In the genomic region with DNA sequence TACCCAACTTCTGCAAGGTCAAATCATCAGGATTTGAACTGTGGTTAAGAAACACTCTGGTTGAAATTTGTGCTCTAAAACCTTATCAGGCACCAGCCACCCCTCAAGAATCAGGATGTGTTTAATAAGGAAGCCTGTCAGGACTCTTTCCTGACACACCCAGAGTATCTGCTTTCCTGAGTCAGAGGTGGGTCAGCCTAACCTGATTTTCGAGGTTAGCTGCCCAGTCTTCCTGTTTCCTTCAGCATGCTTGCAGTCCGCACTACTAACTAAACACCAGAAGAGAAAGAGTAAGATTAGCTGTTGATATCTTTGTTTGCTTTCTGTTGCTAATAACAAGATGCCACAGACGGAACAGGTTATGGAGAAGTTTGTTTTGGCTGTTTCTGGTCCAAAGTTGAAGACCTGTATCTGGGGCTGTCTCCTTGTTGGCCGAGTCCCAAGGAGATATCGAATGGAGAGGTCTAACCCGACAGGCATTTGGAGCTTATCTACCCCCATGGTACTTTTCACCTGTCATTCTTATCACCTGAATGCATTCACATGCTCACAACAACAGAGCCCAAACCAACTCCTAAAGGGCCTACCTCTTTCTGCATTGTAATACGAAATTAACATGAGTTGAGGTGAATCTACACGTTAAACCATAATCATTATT, we compare ENCODE assay signal across 21 mouse cellular contexts. TPM values are rescaled to one million over a fixed set of nuclear protein-coding genes. Genes with fewer than 3 reads are reported as not detected.
DNase-seq lines count a peak whose midpoint lies in the region; ATAC-seq and TF ChIP-seq lines count a peak whose summit lies in the region.
"Had no signal": no experiment of that assay in that cellular context is flagged by ENCODE, and none has a peak within 500 bp of the region (broad histone marks: within the 10 kb centered on the region; RNA-seq: fewer than 3 reads in every experiment).

No protein-coding gene starts in this region.

- H3K4me1 ChIP-seq in embryonic facial prominence, embryonic 14.5 days (ENCODE audit: control insufficient read depth, insufficient read depth, low read length), result no peaks in the 10 kb centered on the region; the same call in 1 of the 2 replicates
- peaks cover 7% of the 10 kb centered on the region for H3K4me1 ChIP-seq in embryonic facial prominence, embryonic 10.5 days
- no peaks in the 10 kb centered on the region for H3K4me1 ChIP-seq in lung, postnatal 0 days (ENCODE audit: insufficient read depth, low read depth, low read length)

- no peak for TF ChIP-seq CTCF in lung, postnatal 0 days (IDR thresholded peaks at IDR 0.05)

- H3K4me2 ChIP-seq in embryonic facial prominence, embryonic 14.5 days (ENCODE audit: low read depth, low read length), result no peak overlapping the region
- H3K4me2 ChIP-seq in lung, postnatal 0 days (replicated peaks; ENCODE audit: low read depth, low read length), result no peak overlapping the region
- H3K4me2 ChIP-seq: hindbrain, embryonic 12.5 days; kidney, embryonic 15.5 days; liver, embryonic 11.5 days; lung, embryonic 14.5 days; neural tube, embryonic 12.5 days had no signal

- no peak for ATAC-seq in embryonic facial prominence, embryonic 14.5 days (ENCODE audit: low read depth)
- ATAC-seq in lung, postnatal 0 days, result no peak; the same call in 1 of the 2 replicates
- peak; percentile 64 for ATAC-seq in megakaryocyte-erythroid progenitor cell, adult 5-6 weeks (replicated peaks; ENCODE audit: low FRiP score, low TSS enrichment, poor library complexity, severe bottlenecking)
- ATAC-seq: forebrain, embryonic 14.5 days; inflammation-experienced regulatory T-cells, adult 6 months had no signal

- WGBS in embryonic facial prominence, embryonic 14.5 days, result 79% methylated on average over 8 of the region's 8 CpGs
- 83% methylated on average over 8 of the region's 8 CpGs for WGBS in embryonic facial prominence, embryonic 10.5 days
- WGBS in lung, postnatal 0 days, result 50% methylated on average over 8 of the region's 8 CpGs

- H3K36me3 ChIP-seq in embryonic facial prominence, embryonic 14.5 days (ENCODE audit: control insufficient read depth, insufficient read depth, low read length), result no peaks in the 10 kb centered on the region
- no peaks in the 10 kb centered on the region for H3K36me3 ChIP-seq in embryonic facial prominence, embryonic 10.5 days (replicated peaks)
- no peaks in the 10 kb centered on the region for H3K36me3 ChIP-seq in lung, postnatal 0 days (ENCODE audit: insufficient read depth, low read length)
- H3K36me3 ChIP-seq: hindbrain, embryonic 12.5 days; kidney, embryonic 15.5 days; limb, embryonic 10.5 days; midbrain, embryonic 10.5 days; neural tube, embryonic 12.5 days had no signal

- no peak for TF ChIP-seq EP300 in lung, postnatal 0 days (IDR thresholded peaks at IDR 0.05)

- H3K27me3 ChIP-seq in embryonic facial prominence, embryonic 14.5 days (replicated peaks; ENCODE audit: control insufficient read depth, insufficient read depth, low read length), result peaks cover 7% of the 10 kb centered on the region
- peaks cover 39% of the 10 kb centered on the region for H3K27me3 ChIP-seq in embryonic facial prominence, embryonic 10.5 days (replicated peaks; ENCODE audit: low read depth, poor library complexity, severe bottlenecking)
- no peaks in the 10 kb centered on the region for H3K27me3 ChIP-seq in lung, postnatal 0 days (replicated peaks; ENCODE audit: insufficient read depth, low read length)

- H3K27ac ChIP-seq in embryonic facial prominence, embryonic 14.5 days (replicated peaks; ENCODE audit: low read depth, low read length), result no peak overlapping the region
- H3K27ac ChIP-seq in embryonic facial prominence, embryonic 10.5 days (replicated peaks), result no peak overlapping the region
- H3K27ac ChIP-seq in lung, postnatal 0 days (ENCODE audit: low read length), result no peak overlapping the region
- H3K27ac ChIP-seq: hindbrain, embryonic 12.5 days; kidney, embryonic 15.5 days; limb, embryonic 10.5 days; midbrain, embryonic 10.5 days; neural tube, embryonic 12.5 days had no signal

- no peaks in the 10 kb centered on the region for H3K9me3 ChIP-seq in embryonic facial prominence, embryonic 14.5 days (ENCODE audit: control insufficient read depth, low read length)
- no peaks in the 10 kb centered on the region for H3K9me3 ChIP-seq in embryonic facial prominence, embryonic 10.5 days
- no peaks in the 10 kb centered on the region for H3K9me3 ChIP-seq in lung, postnatal 0 days (ENCODE audit: low read length)
- H3K9me3 ChIP-seq: hindbrain, embryonic 12.5 days; kidney, embryonic 15.5 days; limb, embryonic 10.5 days; midbrain, embryonic 10.5 days; neural tube, embryonic 12.5 days had no signal

- H3K9ac ChIP-seq in embryonic facial prominence, embryonic 14.5 days (ENCODE audit: low read depth, low read length), result no peak overlapping the region
- no peak overlapping the region for H3K9ac ChIP-seq in lung, postnatal 0 days (replicated peaks; ENCODE audit: low read depth)
- H3K9ac ChIP-seq: hindbrain, embryonic 12.5 days; kidney, embryonic 15.5 days; lung, embryonic 14.5 days; neural tube, embryonic 12.5 days had no signal

- intact Hi-C loops in left cerebral cortex, postnatal 4 days (cut with DNase I), result no loop called here

- DNase-seq in embryonic facial prominence, embryonic 14.5 days (ENCODE audit: low spot score), result peak; percentile 12
- DNase-seq in embryonic facial prominence, embryonic 10.5 days (ENCODE audit: low spot score), result no peak
- peak; percentile 17 for DNase-seq in lung, postnatal 0 days (ENCODE audit: low spot score)
- no peak for DNase-seq in lung, postnatal 14 days
- DNase-seq in MN1 (ENCODE audit: low spot score), result peak; percentile 30
- no peak for DNase-seq in left cerebral cortex, postnatal 4 days
- no peak for DNase-seq in right cerebral cortex, adult 18-20 months
- DNase-seq: adrenal gland, adult 2 months; cerebellum, postnatal 14 days; lung, embryonic 14.5 days; spleen, adult 18-20 months had no signal

- no peak overlapping the region for H3K4me3 ChIP-seq in embryonic facial prominence, embryonic 14.5 days (ENCODE audit: low read depth, low read length)
- H3K4me3 ChIP-seq in embryonic facial prominence, embryonic 10.5 days, result no peak overlapping the region
- H3K4me3 ChIP-seq in lung, postnatal 0 days (ENCODE audit: low read depth, low read length), result no peak overlapping the region
- H3K4me3 ChIP-seq: hindbrain, embryonic 12.5 days; kidney, embryonic 15.5 days; limb, embryonic 10.5 days; midbrain, embryonic 10.5 days; neural tube, embryonic 12.5 days had no signal

RNA-seq across cellular contexts. Expression of gene Bace2, which starts 5.8 kb away (rescaled TPM):
- polyA plus RNA-seq in embryonic facial prominence, embryonic 14.5 days (2014; fragmentation: Nextera tagmentation; extraction: Ambion mirVana), result 16.4 and 20.6 TPM in 2 replicates
- polyA plus RNA-seq in embryonic facial prominence, embryonic 10.5 days (2016; fragmentation: Nextera tagmentation; extraction: Ambion mirVana), result 1.2 and 2.8 TPM in 2 replicates
- polyA plus RNA-seq in lung, postnatal 0 days (2015; fragmentation: Nextera tagmentation; extraction: Ambion mirVana), result 13.8 and 16.2 TPM in 2 replicates
- not detected in 2 replicates for total RNA-seq in megakaryocyte-erythroid progenitor cell, adult 5-6 weeks (2014; fragmentation: Nextera tagmentation)
- not detected in 2 replicates for total RNA-seq in megakaryocyte-erythroid progenitor cell, adult 5-6 weeks (2017)
- total RNA-seq in left cerebral cortex, postnatal 4 days (2021), result 1 to 10 TPM; 8.3 to 8.8 TPM
- total RNA-seq: monocyte, adult 5-6 weeks had no signal

Comparison
In these comparisons a context has a peak if more than half of its experiments do, and no peak if none do; other contexts are left out.
1. DNase-seq: peak in embryonic facial prominence, embryonic 14.5 days (single experiment), lung, postnatal 0 days (single experiment) and MN1 (single experiment); none in embryonic facial prominence, embryonic 10.5 days (single experiment), lung, postnatal 14 days (single experiment), left cerebral cortex, postnatal 4 days (single experiment) and right cerebral cortex, adult 18-20 months (single experiment).